Mouse (Mus musculus) myocyte (in vitro differentiated cells): Measurements from ENCODE around the gene Klhl11. TPM values are rescaled to one million over a fixed set of nuclear protein-coding genes. Genes with fewer than 3 reads are reported as not detected.

Experiments used
- H3K27me3 ChIP-seq: one replicate; pipeline ENCODE4 v1.6.1; 2011; ENCODE audit not compliant: control insufficient read depth, insufficient read depth, insufficient read length
- H3K36me3 ChIP-seq: one replicate; pipeline ENCODE4 v1.6.1; 2011; ENCODE audit not compliant: control insufficient read depth, insufficient read depth
- H3K4me2 ChIP-seq: one replicate; pipeline ENCODE4 v1.6.1; 2011; ENCODE audit warnings: low read depth, control low read depth
- H3K4me3 ChIP-seq: one replicate; pipeline ENCODE4 v1.5.1; 2011; ENCODE audit warnings: mild to moderate bottlenecking, control low read depth, moderate library complexity
- H3K79me2 ChIP-seq: one replicate; pipeline ENCODE4 v1.6.1; 2011; ENCODE audit not compliant: control insufficient read depth, insufficient read depth
- H3ac ChIP-seq: one replicate; pipeline ENCODE4 v1.6.1; 2011; ENCODE audit not compliant: control insufficient read depth, insufficient read length
- CEBPB ChIP-seq: IDR thresholded peaks from 2 replicates; pipeline ENCODE4 v1.6.1; 2011; ENCODE audit warnings: mild to moderate bottlenecking, moderate library complexity; ENCODE audit not compliant: poor library complexity, insufficient read depth, severe bottlenecking
- E2F4 ChIP-seq: IDR thresholded peaks from one replicate; pipeline ENCODE4 v1.6.1; 2011; ENCODE audit warnings: mild to moderate bottlenecking, control low read depth, moderate library complexity; ENCODE audit not compliant: insufficient read depth
- MAX ChIP-seq: IDR thresholded peaks from one replicate; pipeline ENCODE4 v1.6.1; 2011; ENCODE audit warnings: low read depth, mild to moderate bottlenecking, control low read depth
- MYOD1 ChIP-seq, 3 experiments: IDR thresholded peaks; one replicate each; pipeline ENCODE4 v1.6.1; 2011; ENCODE audit warnings: control low read depth in 2 of 3, low read depth in 2 of 3, mild to moderate bottlenecking in 2 of 3, moderate library complexity in 1 of 3; ENCODE audit not compliant: insufficient read length in 2 of 3, control insufficient read depth in 1 of 3
- MYOG ChIP-seq, 3 experiments: IDR thresholded peaks; one replicate each; pipeline ENCODE4 v1.6.1; 2011; ENCODE audit warnings: control low read depth in 2 of 3, low read depth in 2 of 3, mild to moderate bottlenecking in 2 of 3; ENCODE audit not compliant: insufficient read length in 2 of 3, control insufficient read depth in 1 of 3, insufficient read depth in 1 of 3
- POLR2A ChIP-seq: IDR thresholded peaks from one replicate; pipeline ENCODE4 v1.6.1; 2011; ENCODE audit warnings: low read depth, mild to moderate bottlenecking, control low read depth, moderate library complexity; ENCODE audit not compliant: insufficient read length
- POLR2AphosphoS2 ChIP-seq: IDR thresholded peaks from one replicate; pipeline ENCODE4 v1.6.1; 2011; ENCODE audit warnings: low read depth, control low read depth; ENCODE audit not compliant: insufficient read length
- REST ChIP-seq: IDR thresholded peaks from one replicate; pipeline ENCODE4 v1.6.1; 2011; ENCODE audit warnings: mild to moderate bottlenecking, control low read depth, moderate library complexity; ENCODE audit not compliant: insufficient read depth, insufficient read length
- SRF ChIP-seq: IDR thresholded peaks from one replicate; pipeline ENCODE4 v1.6.1; 2011; ENCODE audit warnings: low read depth; ENCODE audit not compliant: control insufficient read depth, insufficient read length
- TCF12 ChIP-seq: IDR thresholded peaks from one replicate; pipeline ENCODE4 v1.6.1; 2011; ENCODE audit warnings: mild to moderate bottlenecking, control low read depth; ENCODE audit not compliant: poor library complexity, insufficient read depth, severe bottlenecking
- TCF3 ChIP-seq: IDR thresholded peaks from one replicate; pipeline ENCODE4 v1.6.1; 2011; ENCODE audit warnings: low read depth, control low read depth; ENCODE audit not compliant: insufficient read length
- USF1 ChIP-seq: IDR thresholded peaks from one replicate; pipeline ENCODE4 v1.6.1; 2011; ENCODE audit warnings: low read depth, mild to moderate bottlenecking, control low read depth, moderate library complexity
- polyA plus RNA-seq: library from polyadenylated mRNA; unstranded; fragments of >200 nt; fragmentation: generic; extraction: Trizol; gene quantifications from one replicate; pipeline ENCODE4 v1.2.1, GENCODE M21; 2012; ENCODE audit warnings: missing spikeins

The Klhl11 gene
- polyA plus RNA-seq, 1 experiment = 3.6 TPM

DNA sequence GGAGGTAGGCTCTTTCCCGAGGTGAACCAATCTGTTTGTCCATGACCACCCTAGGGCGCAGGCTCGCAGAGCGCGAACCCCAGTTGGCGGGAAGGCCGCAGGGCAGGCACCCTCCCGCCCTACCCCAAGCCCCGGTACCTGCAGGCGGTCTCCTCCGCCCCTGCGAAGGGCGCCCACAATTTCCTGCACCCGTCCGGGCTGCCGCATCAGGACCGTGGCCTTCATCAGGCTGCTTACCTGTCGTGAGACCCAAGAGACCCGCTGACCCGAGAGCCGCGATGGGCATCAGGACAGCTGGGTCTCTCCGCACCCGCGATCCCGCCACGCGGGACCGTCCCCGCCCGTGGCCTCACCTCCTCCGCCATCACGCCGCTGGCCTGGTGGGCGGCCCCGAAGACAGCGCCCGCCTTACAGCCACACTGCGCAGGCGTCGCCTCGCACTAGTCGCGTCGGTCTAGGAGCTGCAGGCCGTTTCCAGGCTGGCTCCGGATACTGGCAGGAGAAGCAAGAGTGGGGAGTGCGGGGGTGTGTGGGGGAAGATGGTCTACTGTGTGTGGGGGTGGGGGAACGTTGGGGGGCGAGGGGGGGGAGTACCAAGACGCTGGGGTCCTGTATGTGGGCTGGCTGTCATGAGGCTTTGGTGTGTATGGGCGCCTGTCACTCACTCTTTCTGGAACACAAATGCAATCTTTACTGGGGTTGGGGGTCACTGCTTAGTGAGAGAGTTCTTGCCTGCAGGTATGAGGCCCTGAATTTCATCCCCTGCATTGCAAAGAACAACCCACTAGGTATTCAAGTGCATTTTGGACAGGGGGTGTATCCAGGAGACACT is 31.6 kb downstream of the Klhl11 start:
- H3K4me3 ChIP-seq = peak overlapping the region; percentile 50
- TF ChIP-seq USF1 (no peak), SRF (no peak), E2F4 (no peak), CEBPB (no peak), POLR2A (peak; percentile 98), TCF12 (no peak), MYOG (IDR thresholded peaks at IDR 0.05; ENCODE audit: control insufficient read depth in 1 of 3, insufficient read depth in 1 of 3, insufficient read length in 2 of 3, low read depth in 2 of 3) (peak in 1 of 3 experiments; percentile 40), REST (no peak), MYOD1 (IDR thresholded peaks at IDR 0.05; ENCODE audit: control insufficient read depth in 1 of 3, insufficient read length in 2 of 3, low read depth in 2 of 3) (peak in 1 of 3 experiments; percentile 54), TCF3 (no peak), MAX (no peak), POLR2AphosphoS2 (peak; percentile 95)
- H3K79me2 ChIP-seq = no peaks in the 10 kb centered on the region
- peak overlapping the region; percentile 60 for H3ac ChIP-seq
- H3K36me3 ChIP-seq = no peaks in the 10 kb centered on the region
- peak overlapping the region; percentile 82 for H3K4me2 ChIP-seq
- H3K27me3 ChIP-seq = no peaks in the 10 kb centered on the region

DNA sequence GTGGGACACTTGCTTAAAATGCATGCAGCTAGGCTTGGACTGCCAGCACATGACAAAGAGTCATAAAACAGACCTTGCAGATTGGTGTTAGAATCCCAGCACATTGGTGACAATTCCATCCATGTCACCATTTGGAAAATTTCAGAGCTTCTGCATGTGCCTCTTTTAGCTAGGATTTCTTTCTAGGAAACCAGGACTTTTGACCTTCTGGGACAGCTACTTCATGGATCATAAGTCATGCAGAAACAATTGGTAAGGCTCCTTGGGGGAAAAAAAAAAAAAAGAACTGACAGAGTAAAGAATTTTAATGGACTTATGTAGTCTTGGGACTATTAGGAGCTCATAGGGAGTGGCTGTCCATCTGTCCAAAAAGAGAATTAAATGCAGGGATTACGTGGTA is 34.6 kb downstream of the Klhl11 start:
- H3K36me3 ChIP-seq = peaks cover 1% of the 10 kb centered on the region

DNA sequence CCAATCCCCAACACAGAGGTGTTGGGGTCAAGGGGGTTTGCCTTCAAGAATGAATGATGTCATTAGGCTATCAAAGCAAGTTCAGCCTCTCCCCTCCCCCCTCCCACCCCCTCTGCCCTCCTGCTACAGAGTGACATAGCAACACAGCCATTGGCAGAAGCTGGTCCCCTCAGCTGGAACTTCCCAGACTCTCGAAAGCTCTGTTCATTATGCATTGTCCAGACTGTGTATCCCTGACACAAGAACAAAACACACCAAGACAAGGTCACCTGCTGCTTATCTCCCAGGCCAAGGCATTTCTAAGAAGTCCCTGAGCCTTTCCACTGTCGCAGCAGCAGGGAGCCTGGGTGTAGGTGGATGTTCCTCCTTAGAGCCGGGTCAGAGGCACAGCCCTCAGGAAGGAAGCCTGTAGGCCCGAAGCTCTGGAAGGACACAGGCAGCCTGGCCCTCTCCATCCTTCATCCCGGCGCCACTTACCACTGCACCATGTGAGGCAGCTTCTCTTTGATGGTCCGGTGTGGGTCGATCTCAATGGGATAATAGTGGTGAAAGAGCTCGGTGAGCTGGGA is 36.8 kb downstream of the Klhl11 start:
- Histone ChIP-seq H3K79me2 (no peaks in the 10 kb centered on the region), H3ac (no peak overlapping the region), H3K36me3 (peaks cover 4% of the 10 kb centered on the region), H3K27me3 (no peaks in the 10 kb centered on the region), H3K4me2 (no peak overlapping the region), H3K4me3 (no peak overlapping the region)
- TF ChIP-seq E2F4 (no peak), MAX (no peak), REST (no peak), USF1 (no peak), TCF12 (no peak), MYOG (IDR thresholded peaks at IDR 0.05; ENCODE audit: control insufficient read depth in 1 of 3, insufficient read depth in 1 of 3, insufficient read length in 2 of 3, low read depth in 2 of 3) (no peak), SRF (no peak), CEBPB (no peak), POLR2A (no peak), MYOD1 (IDR thresholded peaks at IDR 0.05; ENCODE audit: control insufficient read depth in 1 of 3, insufficient read length in 2 of 3, low read depth in 2 of 3) (no peak), POLR2AphosphoS2 (no peak), TCF3 (no peak)

More for the DNA sequence above, 34.6 kb downstream of the Klhl11 start:
- no peak overlapping the region for H3K4me2 ChIP-seq
- no peak overlapping the region for H3ac ChIP-seq
- H3K27me3 ChIP-seq = no peaks in the 10 kb centered on the region
- H3K79me2 ChIP-seq = no peaks in the 10 kb centered on the region
- no peak for TF ChIP-seq SRF
- no peak for TF ChIP-seq MYOD1 (IDR thresholded peaks at IDR 0.05; ENCODE audit: control insufficient read depth in 1 of 3, insufficient read length in 2 of 3, low read depth in 2 of 3)
- no peak for TF ChIP-seq MYOG (IDR thresholded peaks at IDR 0.05; ENCODE audit: control insufficient read depth in 1 of 3, insufficient read depth in 1 of 3, insufficient read length in 2 of 3, low read depth in 2 of 3)
- TF ChIP-seq E2F4 = no peak
- no peak for TF ChIP-seq USF1
- no peak for TF ChIP-seq TCF3
- no peak for TF ChIP-seq CEBPB
- TF ChIP-seq REST = no peak
- no peak for TF ChIP-seq MAX
- TF ChIP-seq POLR2A = no peak
- TF ChIP-seq POLR2AphosphoS2 = no peak
- no peak for TF ChIP-seq TCF12
- no peak overlapping the region for H3K4me3 ChIP-seq

DNA sequence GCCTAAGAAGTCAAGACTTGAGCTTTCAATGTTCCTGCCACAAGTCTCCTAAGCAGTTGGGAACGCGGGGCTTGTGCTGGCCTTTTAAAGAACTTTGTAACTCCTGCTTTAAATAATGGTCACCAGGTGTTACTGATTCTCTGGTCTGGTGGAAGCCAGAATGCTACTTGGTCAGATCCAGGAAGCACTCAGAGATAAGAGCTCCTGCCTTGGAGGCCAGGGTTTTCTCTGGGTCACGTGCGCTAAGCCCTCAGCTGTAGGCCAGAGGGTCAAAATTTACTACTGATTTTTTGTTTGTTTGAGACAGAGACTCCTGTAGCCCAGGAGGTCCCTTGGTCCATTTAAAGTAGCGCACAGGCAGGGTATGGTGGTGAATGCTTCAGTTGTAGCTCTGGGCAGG is 40.5 kb downstream of the Klhl11 start:
- no peak for TF ChIP-seq CEBPB
- no peak for TF ChIP-seq MYOG (IDR thresholded peaks at IDR 0.05; ENCODE audit: control insufficient read depth in 1 of 3, insufficient read depth in 1 of 3, insufficient read length in 2 of 3, low read depth in 2 of 3)
- TF ChIP-seq USF1 = no peak
- no peak for TF ChIP-seq TCF12
- no peak for TF ChIP-seq POLR2A
- TF ChIP-seq TCF3 = no peak
- no peak for TF ChIP-seq REST
- TF ChIP-seq MAX = no peak
- no peak for TF ChIP-seq POLR2AphosphoS2
- no peak for TF ChIP-seq E2F4
- TF ChIP-seq SRF = no peak
- TF ChIP-seq MYOD1 (IDR thresholded peaks at IDR 0.05; ENCODE audit: control insufficient read depth in 1 of 3, insufficient read length in 2 of 3, low read depth in 2 of 3) = no peak
- Histone ChIP-seq H3ac (no peak overlapping the region), H3K36me3 (peaks cover 4% of the 10 kb centered on the region), H3K79me2 (no peaks in the 10 kb centered on the region), H3K4me2 (no peak overlapping the region), H3K27me3 (no peaks in the 10 kb centered on the region), H3K4me3 (no peak overlapping the region)
